Mouse (Mus musculus) forebrain, embryonic 15.5 days (tissue): Measurements from ENCODE around the gene Polr2c. TPM values are rescaled to one million over a fixed set of nuclear protein-coding genes. Genes with fewer than 3 reads are reported as not detected.
A peak's percentile ranks its signal among the peaks of the same experiment; 100 is the strongest.
"Not testable (repeated sequence)": the region's sequence is repeated elsewhere in the genome, so short reads cannot be mapped to it uniquely, and the experiment has no call there.

Experiments used
- ATAC-seq: fragments of 200-750 bp; cut with Nextera tagmentation; replicated peaks from 2 replicates; pipeline ENCODE4 v1.8.0; 2017; ENCODE audit warnings: mild to moderate bottlenecking, moderate TSS enrichment, moderate library complexity
- H3K27ac ChIP-seq: fragments of 300-500 bp; sonication (generic); replicated peaks from 2 replicates; pipeline ENCODE4 v1.5.1; 2015; ENCODE audit warnings: mild to moderate bottlenecking, inconsistent platforms
- H3K27me3 ChIP-seq: fragments of 300-500 bp; sonication (generic); 2 replicates; pipeline ENCODE4 v1.6.1; 2015; ENCODE audit warnings: inconsistent platforms
- H3K36me3 ChIP-seq: fragments of 300-500 bp; sonication (generic); 2 replicates; pipeline ENCODE4 v1.6.1; 2015; ENCODE audit warnings: mild to moderate bottlenecking, inconsistent platforms
- H3K4me1 ChIP-seq: fragments of 300-500 bp; sonication (generic); 2 replicates; pipeline ENCODE4 v1.6.1; 2015; ENCODE audit warnings: inconsistent platforms
- H3K4me2 ChIP-seq: fragments of 300-500 bp; sonication (generic); replicated peaks from 2 replicates; pipeline ENCODE4 v1.6.1; 2015; ENCODE audit warnings: mild to moderate bottlenecking, inconsistent platforms
- H3K4me3 ChIP-seq: fragments of 300-500 bp; sonication (generic); 2 replicates; pipeline ENCODE4 v1.5.1; 2015; ENCODE audit warnings: mild to moderate bottlenecking, inconsistent platforms
- H3K9ac ChIP-seq: fragments of 300-500 bp; sonication (generic); replicated peaks from 2 replicates; pipeline ENCODE4 v1.6.1; 2015; ENCODE audit warnings: mild to moderate bottlenecking, inconsistent platforms
- H3K9me3 ChIP-seq: fragments of 300-500 bp; sonication (generic); 2 replicates; pipeline ENCODE4 v1.6.1; 2016; ENCODE audit warnings: inconsistent platforms
- WGBS: fragments of 180-500 bp; shearing (Covaris S2); methylation state at CpG from one replicate; pipeline ENCODE4 v1.1.7; 2015; ENCODE audit warnings: mixed read lengths; 5-methylcytosine and 5-hydroxymethylcytosine counted together
- polyA plus RNA-seq: library from polyadenylated mRNA; unstranded; fragments of >200 nt; fragmentation: Nextera tagmentation; extraction: Ambion mirVana; gene quantifications from 2 replicates; pipeline ENCODE4 v1.2.1, GENCODE M21; 2015

The Polr2c gene
- polyA plus RNA-seq, 1 experiment from 2014 or later: 150 TPM

- 90% methylated on average over 11 of the region's 11 CpGs for WGBS
- not testable (repeated sequence) for H3K4me2 ChIP-seq, H3K27ac ChIP-seq, H3K4me3 ChIP-seq, H3K27me3 ChIP-seq, H3K9me3 ChIP-seq, ATAC-seq, H3K9ac ChIP-seq
- Histone ChIP-seq H3K4me1 (peaks cover 18% of the 10 kb centered on the region), H3K36me3 (peaks cover 51% of the 10 kb centered on the region)
These were observed 2.5 kb upstream of the Polr2c start for GRCm38 (mm10) chr8:94854761-94855160.

GRCm38 (mm10) chr8:94857011-94857345 is 272 bp upstream of the Polr2c start:
- Histone ChIP-seq H3K9ac (0 out of 2 replicates have a peak overlapping the region, but pooled peaks have one; percentile 99), H3K27me3 (no peaks in the 10 kb centered on the region), H3K4me3 (peak overlapping the region; percentile 91), H3K36me3 (peaks cover 45% of the 10 kb centered on the region), H3K4me2 (peak overlapping the region; percentile 14; the same call in 1 of the 2 replicates), H3K27ac (no peak overlapping the region), H3K4me1 (peaks cover 18% of the 10 kb centered on the region), H3K9me3 (no peaks in the 10 kb centered on the region)
- peak; percentile 41; the same call in 1 of the 2 replicates for ATAC-seq
- 27% methylated on average over 5 of the region's 5 CpGs for WGBS

- Histone ChIP-seq H3K27ac (no peak overlapping the region), H3K27me3 (no peaks in the 10 kb centered on the region), H3K4me3 (no peak overlapping the region), H3K9ac (no peak overlapping the region), H3K4me1 (peaks cover 18% of the 10 kb centered on the region), H3K36me3 (peaks cover 55% of the 10 kb centered on the region), H3K9me3 (no peaks in the 10 kb centered on the region), H3K4me2 (no peak overlapping the region)
- 81% methylated on average over 8 of the region's 8 CpGs for WGBS
- no peak for ATAC-seq
These were observed 4.2 kb downstream of the Polr2c start for GRCm38 (mm10) chr8:94861352-94861910.

GRCm38 (mm10) chr8:94862487-94863220 is 5.4 kb downstream of the Polr2c start:
- H3K4me2 ChIP-seq: no peak overlapping the region
- H3K27ac ChIP-seq: no peak overlapping the region
- no peaks in the 10 kb centered on the region for H3K27me3 ChIP-seq
- H3K36me3 ChIP-seq: peaks cover 64% of the 10 kb centered on the region
- peaks cover 18% of the 10 kb centered on the region for H3K4me1 ChIP-seq
- H3K4me3 ChIP-seq: no peak overlapping the region
- H3K9me3 ChIP-seq: no peaks in the 10 kb centered on the region
- WGBS: 88% methylated on average over 12 of the region's 12 CpGs
- no peak overlapping the region for H3K9ac ChIP-seq
- no peak for ATAC-seq

- Histone ChIP-seq H3K4me2 (no peak overlapping the region), H3K9ac (no peak overlapping the region), H3K36me3 (peaks cover 59% of the 10 kb centered on the region), H3K27ac (no peak overlapping the region), H3K4me3 (no peak overlapping the region), H3K9me3 (no peaks in the 10 kb centered on the region), H3K4me1 (peaks cover 14% of the 10 kb centered on the region), H3K27me3 (no peaks in the 10 kb centered on the region)
- WGBS: 77% methylated on average over 10 of the region's 10 CpGs
- no peak for ATAC-seq
These were observed 6.8 kb downstream of the Polr2c start for GRCm38 (mm10) chr8:94863897-94864673.

- Histone ChIP-seq H3K4me3 (no peak overlapping the region), H3K36me3 (peaks cover 56% of the 10 kb centered on the region), H3K9ac (no peak overlapping the region), H3K4me1 (peaks cover 21% of the 10 kb centered on the region), H3K9me3 (no peaks in the 10 kb centered on the region), H3K4me2 (no peak overlapping the region), H3K27me3 (no peaks in the 10 kb centered on the region), H3K27ac (no peak overlapping the region)
- 83% methylated on average over 10 of the region's 10 CpGs for WGBS
- no peak for ATAC-seq
These were observed 8.0 kb downstream of the Polr2c start for GRCm38 (mm10) chr8:94865292-94865691.

GRCm38 (mm10) chr8:94866921-94867320 is 9.7 kb downstream of the Polr2c start:
- H3K4me1 ChIP-seq: peaks cover 35% of the 10 kb centered on the region
- H3K27me3 ChIP-seq: no peaks in the 10 kb centered on the region
- peaks cover 45% of the 10 kb centered on the region for H3K36me3 ChIP-seq
- no peaks in the 10 kb centered on the region for H3K9me3 ChIP-seq
- no peak overlapping the region for H3K27ac ChIP-seq
- no peak overlapping the region for H3K4me2 ChIP-seq
- ATAC-seq: no peak
- 88% methylated on average over 9 of the region's 9 CpGs for WGBS
- H3K4me3 ChIP-seq: no peak overlapping the region
- no peak overlapping the region for H3K9ac ChIP-seq

- WGBS: 46% methylated on average over 7 of the region's 7 CpGs
- peaks cover 30% of the 10 kb centered on the region for H3K36me3 ChIP-seq
- H3K4me1 ChIP-seq: peaks cover 50% of the 10 kb centered on the region
- peak overlapping the region; percentile 76 for H3K9ac ChIP-seq
- ATAC-seq: no peak
- peak overlapping the region; percentile 66 for H3K4me3 ChIP-seq
- H3K9me3 ChIP-seq: no peaks in the 10 kb centered on the region
- 0 out of 2 replicates have a peak overlapping the region, but pooled peaks have one; percentile 15 for H3K27ac ChIP-seq
- H3K27me3 ChIP-seq: no peaks in the 10 kb centered on the region
- peak overlapping the region; percentile 83 for H3K4me2 ChIP-seq
These were observed 11.9 kb downstream of the Polr2c start for GRCm38 (mm10) chr8:94869146-94869545.

- Histone ChIP-seq H3K27me3 (peaks cover 8% of the 10 kb centered on the region; the same call in 1 of the 2 replicates), H3K9ac (peak overlapping the region; percentile 76), H3K4me2 (peak overlapping the region; percentile 83), H3K9me3 (no peaks in the 10 kb centered on the region), H3K4me3 (peak overlapping the region; percentile 66), H3K4me1 (peaks cover 59% of the 10 kb centered on the region), H3K36me3 (peaks cover 23% of the 10 kb centered on the region), H3K27ac (peak overlapping the region; percentile 82; the same call in 1 of the 2 replicates)
- no peak for ATAC-seq
- 6% methylated on average over 4 of the region's 4 CpGs for whole genome bisulfite sequencing
These were observed 12.8 kb downstream of the Polr2c start for GRCm38 (mm10) chr8:94870003-94870402.

GRCm38 (mm10) chr8:94870474-94871107 is 13.3 kb downstream of the Polr2c start:
- H3K9ac ChIP-seq: peak overlapping the region; percentile 76
- peaks cover 17% of the 10 kb centered on the region for H3K36me3 ChIP-seq
- peaks cover 65% of the 10 kb centered on the region for H3K4me1 ChIP-seq
- H3K27me3 ChIP-seq: peaks cover 9% of the 10 kb centered on the region; the same call in 1 of the 2 replicates
- WGBS: under 1% methylated on average over 22 of the region's 22 CpGs
- peak overlapping the region; percentile 83 for H3K4me2 ChIP-seq
- peak overlapping the region; percentile 66 for H3K4me3 ChIP-seq
- H3K9me3 ChIP-seq: no peaks in the 10 kb centered on the region
- peak; percentile 57 for ATAC-seq
- peak overlapping the region; percentile 82 for H3K27ac ChIP-seq

GRCm38 (mm10) chr8:94871108-94871894 is 14.1 kb downstream of the Polr2c start:
- peak overlapping the region; percentile 76 for H3K9ac ChIP-seq
- peak overlapping the region; percentile 82 for H3K27ac ChIP-seq
- H3K4me3 ChIP-seq: peak overlapping the region; percentile 66
- H3K27me3 ChIP-seq: peaks cover 9% of the 10 kb centered on the region; the same call in 1 of the 2 replicates
- ATAC-seq: peak; percentile 69
- peaks cover 10% of the 10 kb centered on the region; the same call in 1 of the 2 replicates for H3K36me3 ChIP-seq
- peaks cover 69% of the 10 kb centered on the region for H3K4me1 ChIP-seq
- 6% methylated on average over 7 of the region's 7 CpGs for WGBS
- peak overlapping the region; percentile 83 for H3K4me2 ChIP-seq
- no peaks in the 10 kb centered on the region for H3K9me3 ChIP-seq
